9 mouse cellular contexts compared by ENCODE assay signal in genomic region chr9:44965833-44966466, GRCm38 (mm10). TPM values are rescaled to one million over a fixed set of nuclear protein-coding genes. Genes with fewer than 3 reads are reported as not detected.
DNase-seq lines count a peak whose midpoint lies in the region; ATAC-seq and TF ChIP-seq lines count a peak whose summit lies in the region.
"Had no signal": no experiment of that assay in that cellular context is flagged by ENCODE, and none has a peak within 500 bp of the region (broad histone marks: within the 10 kb centered on the region; RNA-seq: fewer than 3 reads in every experiment).

No protein-coding gene starts in this region.

- ATAC-seq in heart, embryonic 14.5 days (ENCODE audit: insufficient number of reproducible peaks, insufficient read depth, low FRiP score, low read depth): no peak
- no peak; the same call in 1 of the 2 replicates for ATAC-seq in forebrain, embryonic 15.5 days (replicated peaks)

- no peak for TF ChIP-seq POLR2A in ES-Bruce4 (IDR thresholded peaks at IDR 0.05; ENCODE audit: insufficient read depth, low read length)

- H3K27ac ChIP-seq in heart, embryonic 14.5 days (replicated peaks in 1 of 2; ENCODE audit: control insufficient read depth in 1 of 2, insufficient read depth in 1 of 2, low read depth in 2 of 2, low read length in 2 of 2): 0 out of 4 replicates have a peak overlapping the region, but pooled peaks have one; percentile 26 to 28
- peak overlapping the region; percentile 76 for H3K27ac ChIP-seq in ES-Bruce4 (ENCODE audit: insufficient read depth, low read length)
- peak overlapping the region; percentile 73 for H3K27ac ChIP-seq in forebrain, embryonic 15.5 days (replicated peaks)
- peak overlapping the region; percentile 22; the same call in 1 of the 2 replicates for H3K27ac ChIP-seq in macrophage

- peaks cover 44% of the 10 kb centered on the region for H3K79me2 ChIP-seq in macrophage (ENCODE audit: inconsistent target)

- intact Hi-C loops in heart, postnatal 36 days (cut with DNase I): loop anchor here (1.0 to 5.0 kb wide), 5 partner anchors 46 to 194 kb away; partner anchors contain the start of gene Atp5l
- intact Hi-C loops in left cerebral cortex, postnatal 36 days (cut with DNase I): loop anchor here (5.0 kb wide), 3 partner anchors 44 to 181 kb away; partner anchors contain the start of genes Atp5l and Mpzl3

- no peaks in the 10 kb centered on the region for H3K9me3 ChIP-seq in heart, embryonic 14.5 days (ENCODE audit: control insufficient read depth, low read length)
- no peaks in the 10 kb centered on the region for H3K9me3 ChIP-seq in ES-Bruce4 (replicated peaks; ENCODE audit: control insufficient read depth, insufficient read depth, low read length, poor library complexity, severe bottlenecking)
- no peaks in the 10 kb centered on the region for H3K9me3 ChIP-seq in forebrain, embryonic 15.5 days

- no peak for DNase-seq in heart, postnatal 36 days
- DNase-seq in ovary, postnatal 10 days (ENCODE audit: low spot score): no peak
- DNase-seq in right cerebral cortex, postnatal 36 days (ENCODE audit: low spot score in 2 of 2): no peak
- no peak for DNase-seq in left cerebral cortex, postnatal 36 days (ENCODE audit: low spot score in 2 of 2)

- H3K4me2 ChIP-seq in heart, embryonic 14.5 days (ENCODE audit: low read length): peak overlapping the region; percentile 75
- H3K4me2 ChIP-seq in forebrain, embryonic 15.5 days (replicated peaks): peak overlapping the region; percentile 90

- H3K36me3 ChIP-seq in heart, embryonic 14.5 days (ENCODE audit: control insufficient read depth, insufficient read depth, low read length): peaks cover 25% of the 10 kb centered on the region
- 0 out of 2 replicates have a peak, but pooled peaks cover 2% of the 10 kb centered on the region for H3K36me3 ChIP-seq in ES-Bruce4 (ENCODE audit: control insufficient read depth, insufficient read depth, low read length, poor library complexity, severe bottlenecking)
- H3K36me3 ChIP-seq in forebrain, embryonic 15.5 days: peaks cover 16% of the 10 kb centered on the region
- H3K36me3 ChIP-seq in macrophage (ENCODE audit: inconsistent target): peaks cover 11% of the 10 kb centered on the region

- WGBS in heart, embryonic 14.5 days: 14% methylated on average over 10 of the region's 10 CpGs
- 11% methylated on average over 10 of the region's 10 CpGs for WGBS in forebrain, embryonic 15.5 days
- 12% methylated on average over 10 of the region's 10 CpGs for WGBS in macrophage (ENCODE audit: missing documents)

- peaks cover 3% of the 10 kb centered on the region; the same call in 1 of the 2 replicates for H3K27me3 ChIP-seq in heart, embryonic 14.5 days (ENCODE audit: control insufficient read depth, insufficient read depth, low read length)
- no peaks in the 10 kb centered on the region for H3K27me3 ChIP-seq in ES-Bruce4 (ENCODE audit: control insufficient read depth, insufficient read depth, low read length, poor library complexity, severe bottlenecking)
- H3K27me3 ChIP-seq in forebrain, embryonic 15.5 days: peaks cover 8% of the 10 kb centered on the region

- H3K4me3 ChIP-seq in heart, embryonic 14.5 days (ENCODE audit: control insufficient read depth in 1 of 2, insufficient read depth in 1 of 2, low read depth in 1 of 2, low read length in 2 of 2): peak overlapping the region; percentile 53 to 95
- peak overlapping the region; percentile 92 for H3K4me3 ChIP-seq in ES-Bruce4 (ENCODE audit: low read depth, low read length)
- peak overlapping the region; percentile 81 for H3K4me3 ChIP-seq in forebrain, embryonic 15.5 days
- peak overlapping the region; percentile 100 for H3K4me3 ChIP-seq in macrophage (ENCODE audit: inconsistent target)

- TF ChIP-seq CTCF in ES-Bruce4 (IDR thresholded peaks at IDR 0.05; ENCODE audit: low read depth, low read length): no peak

- H3K4me1 ChIP-seq in heart, embryonic 14.5 days (ENCODE audit: control insufficient read depth in 2 of 2, insufficient read depth in 2 of 2, low read length in 2 of 2): peaks cover 0 to 10% of the 10 kb centered on the region in 2 experiments; a peak in 1 of 4 replicates
- no peaks in the 10 kb centered on the region for H3K4me1 ChIP-seq in ES-Bruce4 (ENCODE audit: control insufficient read depth, insufficient read depth, low read length)
- peaks cover 18% of the 10 kb centered on the region for H3K4me1 ChIP-seq in forebrain, embryonic 15.5 days

- no peak for TF ChIP-seq EP300 in ES-Bruce4 (IDR thresholded peaks at IDR 0.05; ENCODE audit: insufficient read depth, low read depth, low read length)

- H3K9ac ChIP-seq in heart, embryonic 14.5 days (ENCODE audit: low read length): peak overlapping the region; percentile 51
- peak overlapping the region; percentile 39 for H3K9ac ChIP-seq in ES-Bruce4 (ENCODE audit: low read depth, poor library complexity, severe bottlenecking)
- peak overlapping the region; percentile 43 for H3K9ac ChIP-seq in forebrain, embryonic 15.5 days (replicated peaks)

RNA-seq across cellular contexts. Expression of gene Ube4a, which starts 0.6 kb away (rescaled TPM):
- polyA plus RNA-seq in heart, embryonic 14.5 days (2014; fragmentation: Nextera tagmentation; extraction: Ambion mirVana): 21.7 and 25.7 TPM in 2 replicates
- 10 to 100 TPM; 40.7 to 44.8 TPM for total RNA-seq in heart, postnatal 36 days (2021)
- 37.4 and 45.9 TPM in 2 replicates for polyA plus RNA-seq in ES-Bruce4 (2011; ENCODE audit: insufficient read depth, insufficient read length, low read depth, missing spikeins)
- polyA plus RNA-seq in forebrain, embryonic 15.5 days (2015; fragmentation: Nextera tagmentation; extraction: Ambion mirVana): 37.0 and 39.0 TPM in 2 replicates
- total RNA-seq in macrophage (2018; cell fraction: chromatin; rRNA removed): 100 to 1,000 TPM in 18 of 26 experiments, 10 to 100 TPM in 8; 52.2 to 142 (median 108) TPM
- 10 to 100 TPM; 33.2 to 55.2 (median 46.6) TPM for total RNA-seq in macrophage (2018; cell fraction: cytosol; rRNA removed)
- 100 to 1,000 TPM in 9 of 26 experiments, 10 to 100 TPM in 17; 41.0 to 137 (median 89.5) TPM for total RNA-seq in macrophage (2018; cell fraction: nucleus; rRNA removed)
- polyA plus RNA-seq in macrophage (2018): 25.0 to 37.7 TPM (median 29.2 TPM) in 3 replicates
- total RNA-seq in left cerebral cortex, postnatal 36 days (2021): 10 to 100 TPM; 60.9 to 78.5 TPM

RNA-seq across cellular contexts. Expression of gene Cd3g, which starts 14.3 kb away (rescaled TPM):
- 0.20 TPM in 1 of 2 replicates, not detected in the other for polyA plus RNA-seq in heart, embryonic 14.5 days (2014; fragmentation: Nextera tagmentation; extraction: Ambion mirVana)
- total RNA-seq in heart, postnatal 36 days (2021): not detected
- polyA plus RNA-seq in ES-Bruce4 (2011; ENCODE audit: insufficient read depth, insufficient read length, low read depth, missing spikeins) (not detected in 2 replicates), macrophage (2018) (0.14 TPM in 1 of 3 replicates, not detected in the others)
- not detected in 2 replicates for polyA plus RNA-seq in forebrain, embryonic 15.5 days (2015; fragmentation: Nextera tagmentation; extraction: Ambion mirVana)
- total RNA-seq in macrophage (2018; cell fraction: chromatin; rRNA removed): not detected
- under 1 TPM in 3 of 26 experiments, not detected in 23; 0.21 to 0.39 (median 0.26) TPM for total RNA-seq in macrophage (2018; cell fraction: cytosol; rRNA removed)
- under 1 TPM in 1 of 26 experiments, not detected in 25; 0.46 TPM for total RNA-seq in macrophage (2018; cell fraction: nucleus; rRNA removed)
- total RNA-seq in left cerebral cortex, postnatal 36 days (2021): not detected
- polyA plus RNA-seq: frontal cortex, adult 2 months had no signal

RNA-seq across cellular contexts. Expression of gene Cd3d, which starts 15.6 kb away (rescaled TPM):
- not detected in 2 replicates for polyA plus RNA-seq in heart, embryonic 14.5 days (2014; fragmentation: Nextera tagmentation; extraction: Ambion mirVana)
- total RNA-seq in heart, postnatal 36 days (2021): under 1 TPM in 1 of 2 experiments, not detected in 1; 0.35 TPM
- not detected in 2 replicates for polyA plus RNA-seq in ES-Bruce4 (2011; ENCODE audit: insufficient read depth, insufficient read length, low read depth, missing spikeins)
- polyA plus RNA-seq in forebrain, embryonic 15.5 days (2015; fragmentation: Nextera tagmentation; extraction: Ambion mirVana): not detected in 2 replicates
- total RNA-seq in macrophage (2018; cell fraction: chromatin; rRNA removed): not detected
- under 1 TPM in 2 of 26 experiments, not detected in 24; 0.11 to 0.47 TPM for total RNA-seq in macrophage (2018; cell fraction: cytosol; rRNA removed)
- total RNA-seq in macrophage (2018; cell fraction: nucleus; rRNA removed): under 1 TPM in 1 of 26 experiments, not detected in 25; 0.33 TPM
- polyA plus RNA-seq in macrophage (2018): 0.20 TPM in 1 of 3 replicates, not detected in the others
- not detected for total RNA-seq in left cerebral cortex, postnatal 36 days (2021)

RNA-seq across cellular contexts. Expression of gene Cd3e, which starts 43.5 kb away (rescaled TPM):
- polyA plus RNA-seq in heart, embryonic 14.5 days (2014; fragmentation: Nextera tagmentation; extraction: Ambion mirVana): not detected in 2 replicates
- under 1 TPM; 0.47 to 0.60 TPM for total RNA-seq in heart, postnatal 36 days (2021)
- polyA plus RNA-seq in ES-Bruce4 (2011; ENCODE audit: insufficient read depth, insufficient read length, low read depth, missing spikeins) (not detected in 2 replicates), macrophage (2018) (0.25 TPM in 1 of 3 replicates, not detected in the others)
- not detected in 2 replicates for polyA plus RNA-seq in forebrain, embryonic 15.5 days (2015; fragmentation: Nextera tagmentation; extraction: Ambion mirVana)
- not detected for total RNA-seq in macrophage (2018; cell fraction: chromatin; rRNA removed)
- total RNA-seq in macrophage (2018; cell fraction: cytosol; rRNA removed): under 1 TPM in 2 of 26 experiments, not detected in 24; 0.27 to 0.29 TPM
- total RNA-seq in macrophage (2018; cell fraction: nucleus; rRNA removed): not detected
- not detected for total RNA-seq in left cerebral cortex, postnatal 36 days (2021)

RNA-seq across cellular contexts. Expression of gene Atp5l, which starts 45.4 kb away (rescaled TPM):
- 1,362 and 1,405 TPM in 2 replicates for polyA plus RNA-seq in heart, embryonic 14.5 days (2014; fragmentation: Nextera tagmentation; extraction: Ambion mirVana)
- total RNA-seq in heart, postnatal 36 days (2021): 1,000 to 10,000 TPM; 1,604 to 1,644 TPM
- polyA plus RNA-seq in ES-Bruce4 (2011; ENCODE audit: insufficient read depth, insufficient read length, low read depth, missing spikeins) (166 and 170 TPM in 2 replicates), macrophage (2018) (222 to 622 TPM (median 524 TPM) in 3 replicates)
- polyA plus RNA-seq in forebrain, embryonic 15.5 days (2015; fragmentation: Nextera tagmentation; extraction: Ambion mirVana): 730 and 763 TPM in 2 replicates
- total RNA-seq in macrophage (2018; cell fraction: chromatin; rRNA removed): 10 to 100 TPM; 18.6 to 73.1 (median 41.7) TPM
- 100 to 1,000 TPM; 373 to 557 (median 450) TPM for total RNA-seq in macrophage (2018; cell fraction: cytosol; rRNA removed)
- 100 to 1,000 TPM in 10 of 26 experiments, 10 to 100 TPM in 16; 38.5 to 162 (median 89.3) TPM for total RNA-seq in macrophage (2018; cell fraction: nucleus; rRNA removed)
- total RNA-seq in left cerebral cortex, postnatal 36 days (2021): 100 to 1,000 TPM; 303 to 311 TPM

Comparison
In these comparisons a context has a peak if more than half of its experiments do, and no peak if none do; other contexts are left out.
1. H3K27ac ChIP-seq: peak in every context shown above with its lines; median percentile 76 in ES-Bruce4; 73 in forebrain, embryonic 15.5 days; 27 in heart, embryonic 14.5 days; 22 in macrophage.